7 mouse cellular contexts compared by ENCODE assay signal in the genomic region with DNA sequence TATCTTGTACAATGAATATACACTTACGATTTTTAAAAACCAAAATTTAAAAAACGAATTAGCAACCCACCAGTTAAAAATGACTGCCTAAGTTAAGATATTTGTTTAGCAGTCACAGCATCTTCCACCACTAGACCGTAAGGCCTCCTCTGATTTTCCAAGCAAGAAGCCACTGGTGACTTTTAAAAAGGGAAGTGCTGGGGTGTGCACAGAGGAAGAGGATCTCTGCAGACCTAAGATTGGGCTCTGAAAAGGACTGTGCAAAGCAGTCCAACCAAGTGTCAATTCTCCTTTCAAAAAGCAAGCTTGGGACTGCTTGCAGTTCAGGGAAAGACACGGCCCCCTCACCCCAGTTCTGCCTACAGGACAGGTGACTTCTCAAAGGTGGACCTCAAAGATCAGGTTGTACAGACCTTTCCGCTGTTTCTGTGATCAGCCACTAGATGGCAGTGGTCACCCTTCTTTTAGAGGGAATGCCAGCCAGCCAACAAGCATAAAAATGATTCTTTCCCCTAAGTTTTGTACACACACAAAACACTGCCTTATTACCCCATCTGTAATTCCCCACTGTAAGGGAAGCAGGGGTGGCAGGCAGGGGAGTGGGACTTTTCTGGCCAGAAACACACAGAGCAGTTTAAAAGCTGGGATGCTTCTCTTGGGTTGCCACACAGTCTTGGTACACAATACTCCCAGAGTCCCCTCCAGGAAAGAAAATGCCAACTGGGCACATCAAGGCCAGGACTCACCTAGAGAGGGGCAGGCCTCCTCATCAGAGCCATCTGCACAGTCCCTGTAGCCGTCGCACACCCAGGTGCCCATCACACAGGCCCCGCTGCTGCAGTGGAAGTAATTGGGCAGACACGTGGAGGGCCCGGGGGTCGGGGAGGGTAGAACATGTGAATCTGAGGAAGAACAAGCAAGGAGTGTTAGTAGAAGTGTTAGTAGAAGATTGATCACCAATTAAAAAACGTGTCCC.
DNase-seq lines count a peak whose midpoint lies in the region; ATAC-seq and TF ChIP-seq lines count a peak whose summit lies in the region.

No protein-coding gene starts in this region.

- no peaks in the 10 kb centered on the region for H3K4me1 ChIP-seq in cortical plate, adult 2 months (ENCODE audit: control insufficient read depth, insufficient read depth, low read length)
- H3K4me1 ChIP-seq in hindbrain, embryonic 11.5 days (replicated peaks; ENCODE audit: control insufficient read depth, insufficient read depth, low read length), result no peaks in the 10 kb centered on the region

- no peak overlapping the region for H3K4me3 ChIP-seq in cortical plate, adult 2 months (ENCODE audit: insufficient read depth, low read length)
- H3K4me3 ChIP-seq in hindbrain, embryonic 11.5 days (ENCODE audit: low read depth, low read length), result no peak overlapping the region

- TF ChIP-seq POLR2A in cortical plate, adult 2 months (IDR thresholded peaks at IDR 0.05; ENCODE audit: extremely low read depth, insufficient read depth, low read length), result no peak

- H3K36me3 ChIP-seq in hindbrain, embryonic 11.5 days (ENCODE audit: control insufficient read depth, insufficient read depth, low read length), result no peaks in the 10 kb centered on the region

- ATAC-seq in activated CD4-positive, CD25-positive, alpha-beta regulatory T cell, adult 4 months, result peak; percentile 76
- ATAC-seq in hindbrain, embryonic 11.5 days (ENCODE audit: low FRiP score), result no peak
- peak; percentile 62 for ATAC-seq in neutrophil, adult 5-6 weeks (ENCODE audit: extremely low read depth, insufficient number of reproducible peaks, low FRiP score, poor library complexity, severe bottlenecking)

- peak; percentile 18 for DNase-seq in spleen, adult 12 weeks (ENCODE audit: low spot score)
- no peak for DNase-seq in spleen, postnatal 4 days (ENCODE audit: low spot score in 2 of 2)
- DNase-seq in hindbrain, embryonic 11.5 days (ENCODE audit: low spot score), result peak; percentile 74
- peak; percentile 18 to 36 for DNase-seq in lung, adult 18-20 months

- no peak overlapping the region for H3K9ac ChIP-seq in hindbrain, embryonic 11.5 days (ENCODE audit: low read depth, low read length)

- H3K4me2 ChIP-seq in hindbrain, embryonic 11.5 days (replicated peaks; ENCODE audit: low read depth, low read length), result no peak overlapping the region

- no peaks in the 10 kb centered on the region for H3K9me3 ChIP-seq in hindbrain, embryonic 11.5 days (ENCODE audit: control insufficient read depth, low read length)

- WGBS in hindbrain, embryonic 11.5 days, result 72% methylated on average over 12 of the region's 12 CpGs

- H3K27me3 ChIP-seq in hindbrain, embryonic 11.5 days (ENCODE audit: control insufficient read depth, insufficient read depth, low read length), result no peaks in the 10 kb centered on the region

- peak; percentile 89 for TF ChIP-seq CTCF in cortical plate, adult 2 months (IDR thresholded peaks at IDR 0.05; ENCODE audit: extremely low read depth, insufficient read depth, low read length)

- no peak overlapping the region for H3K27ac ChIP-seq in cortical plate, adult 2 months (ENCODE audit: insufficient read depth, low read length)
- no peak overlapping the region for H3K27ac ChIP-seq in hindbrain, embryonic 11.5 days (ENCODE audit: low read depth, low read length)

Comparison
In these comparisons a context has a peak if more than half of its experiments do, and no peak if none do; other contexts are left out.
1. DNase-seq: peak in spleen, adult 12 weeks (single experiment), hindbrain, embryonic 11.5 days (single experiment) and lung, adult 18-20 months (2 of 2); none in spleen, postnatal 4 days (0 of 2).